Mouse (Mus musculus): ENCODE measurements around the gene Stx6. TPM values are rescaled to one million over a fixed set of nuclear protein-coding genes. Genes with fewer than 3 reads are reported as not detected.
A peak's percentile ranks its signal among the peaks of the same experiment; 100 is the strongest.

Stx6 gene
- polyA plus RNA-seq, 1 experiment from 2014 or later, result 131 TPM

DNA sequence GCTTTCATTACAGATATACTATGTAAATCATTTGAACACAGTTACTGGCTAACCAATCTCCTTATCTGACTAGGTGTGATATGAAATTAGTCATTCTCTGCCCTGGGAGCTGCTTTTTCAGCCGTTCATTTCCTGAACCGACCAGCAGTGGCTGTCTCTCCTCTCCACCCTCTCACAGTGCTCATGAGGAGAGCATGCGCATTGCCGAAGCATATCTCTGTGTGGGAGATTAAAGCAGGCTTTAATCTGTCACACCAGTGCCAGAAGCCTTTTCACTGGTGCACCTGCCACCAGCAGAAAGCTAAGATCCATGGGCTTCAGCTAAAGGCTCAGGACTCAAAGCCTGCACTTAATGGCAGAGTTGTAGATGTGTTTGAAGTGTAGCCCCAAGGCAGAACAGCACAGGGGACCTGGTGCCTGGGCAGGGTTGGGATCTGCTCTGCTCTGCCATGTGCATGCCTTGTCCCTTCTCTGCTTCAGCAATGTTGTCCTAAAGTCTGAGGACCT lies 42.9 kb downstream of the Stx6 start:
- peaks cover 10% of the 10 kb centered on the region; the same call in 1 of the 2 replicates for H3K36me3 ChIP-seq
- H3K4me2 ChIP-seq (replicated peaks), result no peak overlapping the region
- no peaks in the 10 kb centered on the region for H3K9me3 ChIP-seq
- peaks cover 78% of the 10 kb centered on the region for H3K4me1 ChIP-seq
- H3K27me3 ChIP-seq, result no peaks in the 10 kb centered on the region
- WGBS, result 47% methylated on average over 4 of the region's 4 CpGs
- H3K27ac ChIP-seq (replicated peaks), result peak overlapping the region; percentile 65
- no peak overlapping the region for H3K4me3 ChIP-seq
- H3K9ac ChIP-seq (replicated peaks), result no peak overlapping the region; the same call in 1 of the 2 replicates
- ATAC-seq (replicated peaks), result no peak

- no peak for ATAC-seq (replicated peaks)
- H3K9ac ChIP-seq (replicated peaks), result no peak overlapping the region
- H3K27ac ChIP-seq (replicated peaks), result peak overlapping the region; percentile 65
- 86% methylated on average over 17 of the region's 17 CpGs for WGBS
- no peak overlapping the region for H3K4me2 ChIP-seq (replicated peaks)
- no peaks in the 10 kb centered on the region for H3K9me3 ChIP-seq
- no peaks in the 10 kb centered on the region for H3K27me3 ChIP-seq
- H3K4me1 ChIP-seq, result peaks cover 75% of the 10 kb centered on the region
- peaks cover 11% of the 10 kb centered on the region; the same call in 1 of the 2 replicates for H3K36me3 ChIP-seq
- no peak overlapping the region for H3K4me3 ChIP-seq
Observed at GRCm38 (mm10) chr1:155201914-155202313, 43.4 kb downstream of the Stx6 start.

- no peaks in the 10 kb centered on the region for H3K9me3 ChIP-seq
- H3K4me1 ChIP-seq, result peaks cover 70% of the 10 kb centered on the region
- ATAC-seq (replicated peaks), result no peak
- no peak overlapping the region for H3K4me2 ChIP-seq (replicated peaks)
- H3K27me3 ChIP-seq, result no peaks in the 10 kb centered on the region
- H3K4me3 ChIP-seq, result no peak overlapping the region
- no peak overlapping the region for H3K9ac ChIP-seq (replicated peaks)
- peak overlapping the region; percentile 65 for H3K27ac ChIP-seq (replicated peaks)
- WGBS, result 82% methylated on average over 5 of the region's 5 CpGs
- peaks cover 14% of the 10 kb centered on the region; the same call in 1 of the 2 replicates for H3K36me3 ChIP-seq
Observed at GRCm38 (mm10) chr1:155202472-155202871, 44.0 kb downstream of the Stx6 start.

GRCm38 (mm10) chr1:155203101-155203500 lies 44.6 kb downstream of the Stx6 start:
- Histone ChIP-seq H3K9ac (replicated peaks) (no peak overlapping the region), H3K9me3 (no peaks in the 10 kb centered on the region), H3K27ac (replicated peaks) (peak overlapping the region; percentile 65), H3K4me1 (peaks cover 70% of the 10 kb centered on the region), H3K4me2 (replicated peaks) (no peak overlapping the region), H3K27me3 (no peaks in the 10 kb centered on the region), H3K36me3 (peaks cover 12% of the 10 kb centered on the region; the same call in 1 of the 2 replicates), H3K4me3 (no peak overlapping the region)
- no peak for ATAC-seq (replicated peaks)
- WGBS, result 60% methylated on average over 7 of the region's 7 CpGs

- peak overlapping the region; percentile 94 for H3K27ac ChIP-seq (replicated peaks)
- H3K9ac ChIP-seq (replicated peaks), result peak overlapping the region; percentile 17
- no peak overlapping the region for H3K4me2 ChIP-seq (replicated peaks)
- no peaks in the 10 kb centered on the region for H3K27me3 ChIP-seq
- H3K4me1 ChIP-seq, result peaks cover 75% of the 10 kb centered on the region
- WGBS, result 59% methylated on average over 12 of the region's 12 CpGs
- peak; percentile 25; the same call in 1 of the 2 replicates for ATAC-seq (replicated peaks)
- no peak overlapping the region for H3K4me3 ChIP-seq
- peaks cover 7% of the 10 kb centered on the region; the same call in 1 of the 2 replicates for H3K36me3 ChIP-seq
- no peaks in the 10 kb centered on the region for H3K9me3 ChIP-seq
Observed at GRCm38 (mm10) chr1:155203954-155204353, 45.4 kb downstream of the Stx6 start.

DNA sequence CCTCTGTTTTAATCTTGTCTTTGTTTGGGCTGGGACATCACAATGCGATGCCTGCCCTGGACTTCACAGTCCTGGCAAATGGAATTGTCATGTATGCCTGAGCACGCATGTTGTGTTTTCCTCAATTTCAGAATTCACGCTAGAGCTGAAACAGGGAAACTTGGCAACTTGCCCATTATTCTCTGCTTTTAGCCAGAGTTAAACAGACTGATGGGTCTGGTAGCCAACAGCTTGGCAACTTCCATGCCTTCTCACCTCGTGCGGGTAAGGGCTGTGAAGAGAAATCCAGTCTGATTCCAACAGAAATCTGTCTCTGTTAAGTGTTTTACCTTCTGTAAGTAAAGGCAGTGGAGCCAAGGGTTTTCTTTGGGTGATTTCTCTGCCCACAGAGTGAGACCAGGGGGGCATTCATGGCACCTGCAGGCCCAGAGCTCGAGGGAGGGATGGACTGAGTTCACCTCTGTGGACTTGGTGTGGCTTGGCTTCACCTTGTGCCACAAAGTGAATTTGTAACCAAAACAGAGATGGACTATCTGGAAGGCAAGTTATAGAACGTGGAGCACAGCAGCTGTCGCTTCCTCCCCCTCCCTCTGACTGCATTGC lies 46.1 kb downstream of the Stx6 start:
- peaks cover 68% of the 10 kb centered on the region for H3K4me1 ChIP-seq
- peak overlapping the region; percentile 94 for H3K27ac ChIP-seq (replicated peaks)
- H3K27me3 ChIP-seq, result no peaks in the 10 kb centered on the region
- WGBS, result 32% methylated on average over 8 of the region's 8 CpGs
- no peak overlapping the region for H3K4me3 ChIP-seq
- H3K9me3 ChIP-seq, result no peaks in the 10 kb centered on the region
- 0 out of 2 replicates have a peak overlapping the region, but pooled peaks have one; percentile 12 for H3K4me2 ChIP-seq (replicated peaks)
- ATAC-seq (replicated peaks), result peak; percentile 75
- H3K9ac ChIP-seq (replicated peaks), result no peak overlapping the region; the same call in 1 of the 2 replicates
- H3K36me3 ChIP-seq, result peaks cover 7% of the 10 kb centered on the region; the same call in 1 of the 2 replicates

- no peak overlapping the region for H3K4me3 ChIP-seq
- H3K9me3 ChIP-seq, result no peaks in the 10 kb centered on the region
- ATAC-seq (replicated peaks), result no peak
- no peaks in the 10 kb centered on the region for H3K27me3 ChIP-seq
- no peak overlapping the region for H3K9ac ChIP-seq (replicated peaks)
- H3K4me2 ChIP-seq (replicated peaks), result no peak overlapping the region
- H3K4me1 ChIP-seq, result peaks cover 69% of the 10 kb centered on the region
- peaks cover 7% of the 10 kb centered on the region; the same call in 1 of the 2 replicates for H3K36me3 ChIP-seq
- 57% methylated on average over 7 of the region's 7 CpGs for WGBS
- peak overlapping the region; percentile 94 for H3K27ac ChIP-seq (replicated peaks)
Observed at GRCm38 (mm10) chr1:155205311-155205710, 46.8 kb downstream of the Stx6 start.

GRCm38 (mm10) chr1:155205822-155206660 lies 47.5 kb downstream of the Stx6 start:
- H3K36me3 ChIP-seq, result peaks cover 7% of the 10 kb centered on the region; the same call in 1 of the 2 replicates
- H3K4me3 ChIP-seq, result no peak overlapping the region
- no peaks in the 10 kb centered on the region for H3K27me3 ChIP-seq
- H3K9ac ChIP-seq (replicated peaks), result 0 out of 2 replicates have a peak overlapping the region, but pooled peaks have one; percentile 10
- H3K4me1 ChIP-seq, result peaks cover 74% of the 10 kb centered on the region
- H3K9me3 ChIP-seq, result no peaks in the 10 kb centered on the region
- ATAC-seq (replicated peaks), result no peak
- H3K4me2 ChIP-seq (replicated peaks), result no peak overlapping the region
- 57% methylated on average over 19 of the region's 19 CpGs for WGBS
- H3K27ac ChIP-seq (replicated peaks), result peak overlapping the region; percentile 94

GRCm38 (mm10) chr1:155207859-155208258 lies 49.3 kb downstream of the Stx6 start:
- Histone ChIP-seq H3K4me1 (peaks cover 74% of the 10 kb centered on the region), H3K9ac (replicated peaks) (no peak overlapping the region), H3K36me3 (peaks cover 4% of the 10 kb centered on the region; the same call in 1 of the 2 replicates), H3K27me3 (no peaks in the 10 kb centered on the region), H3K27ac (replicated peaks) (0 out of 2 replicates have a peak overlapping the region, but pooled peaks have one; percentile 5), H3K4me3 (no peak overlapping the region), H3K4me2 (replicated peaks) (no peak overlapping the region), H3K9me3 (no peaks in the 10 kb centered on the region)
- ATAC-seq (replicated peaks), result no peak
- 52% methylated on average over 3 of the region's 3 CpGs for WGBS

DNA sequence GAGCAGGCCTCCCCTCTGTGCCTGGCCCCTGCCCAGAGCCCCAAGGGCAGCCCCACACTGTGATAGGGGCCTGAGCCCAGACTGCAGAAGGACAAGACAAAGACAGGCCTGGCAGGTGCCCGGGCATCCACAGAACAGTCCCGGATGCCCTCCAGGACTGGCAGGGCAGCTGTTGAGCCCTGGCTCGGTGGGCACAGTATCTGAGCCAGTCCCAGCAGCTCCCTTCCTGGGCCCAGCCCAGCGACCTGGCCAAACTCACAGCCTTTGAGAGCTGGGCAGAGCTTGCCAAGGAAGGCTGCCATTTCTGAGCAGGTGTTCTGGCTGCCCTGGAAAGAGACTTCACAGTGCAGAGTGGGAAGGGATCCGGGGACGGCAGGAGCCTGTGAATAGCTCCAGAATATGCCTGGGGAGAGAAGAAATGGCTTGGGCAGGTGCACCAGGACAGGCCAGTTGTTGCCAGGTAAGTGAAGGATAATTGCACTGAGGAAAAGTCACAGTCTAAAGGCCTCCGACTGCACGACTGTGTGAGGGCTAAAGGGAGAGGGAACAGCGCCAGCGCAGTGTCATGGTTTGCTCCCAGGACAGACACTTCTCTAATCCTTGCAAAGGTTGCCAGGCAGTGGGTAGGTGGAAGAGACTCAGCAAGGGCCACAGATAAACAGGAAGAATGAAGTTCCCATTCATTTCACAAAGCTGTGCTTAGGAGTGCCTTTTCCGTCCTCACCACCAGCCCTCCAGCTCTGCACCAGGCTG lies 51.7 kb downstream of the Stx6 start:
- H3K4me1 ChIP-seq, result peaks cover 71% of the 10 kb centered on the region
- 55% methylated on average over 11 of the region's 11 CpGs for WGBS
- H3K9ac ChIP-seq (replicated peaks), result no peak overlapping the region

DNA sequence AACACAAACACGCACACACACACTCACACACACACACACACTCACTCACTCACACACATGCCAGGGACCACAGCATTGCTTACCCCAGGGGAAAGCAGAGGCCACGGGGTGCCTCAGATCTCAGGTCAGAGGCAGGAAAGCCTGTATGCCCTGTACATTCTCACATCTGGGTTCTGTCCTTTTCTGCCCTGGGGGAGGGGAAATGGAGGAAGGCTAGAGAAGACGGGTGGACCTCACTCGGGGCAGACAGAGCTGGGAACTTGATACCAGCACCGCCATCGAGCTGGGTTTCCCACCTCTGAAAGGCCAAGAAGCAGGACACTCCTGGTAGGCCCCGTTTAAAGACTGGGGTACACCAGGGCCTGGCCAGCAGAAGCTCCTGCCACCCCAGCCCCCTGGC lies 52.5 kb downstream of the Stx6 start:
- Histone ChIP-seq H3K4me1 (peaks cover 70% of the 10 kb centered on the region), H3K27ac (replicated peaks) (peak overlapping the region; percentile 70), H3K27me3 (no peaks in the 10 kb centered on the region), H3K9me3 (no peaks in the 10 kb centered on the region), H3K36me3 (peaks cover 4% of the 10 kb centered on the region; the same call in 1 of the 2 replicates), H3K4me3 (no peak overlapping the region), H3K9ac (replicated peaks) (no peak overlapping the region), H3K4me2 (replicated peaks) (no peak overlapping the region)
- WGBS, result 57% methylated on average over 7 of the region's 7 CpGs
- ATAC-seq (replicated peaks), result no peak

More for the DNA sequence above, 51.7 kb downstream of the Stx6 start:
- H3K36me3 ChIP-seq, result peaks cover 4% of the 10 kb centered on the region; the same call in 1 of the 2 replicates
- no peak overlapping the region for H3K4me3 ChIP-seq
- peak overlapping the region; percentile 70 for H3K27ac ChIP-seq (replicated peaks)
- no peaks in the 10 kb centered on the region for H3K27me3 ChIP-seq
- no peaks in the 10 kb centered on the region for H3K9me3 ChIP-seq
- H3K4me2 ChIP-seq (replicated peaks), result no peak overlapping the region
- ATAC-seq (replicated peaks), result peak; percentile 53

All from forebrain, embryonic 15.5 days (tissue).